Mouse (Mus musculus) lung, postnatal 0 days (tissue): Measurements from ENCODE around the gene Camta1.

Source experiments
- CTCF ChIP-seq: IDR thresholded peaks from 2 replicates; pipeline ENCODE4 v1.5.1; 2016; ENCODE audit warnings: antibody characterized with exemption, mild to moderate bottlenecking
- EP300 ChIP-seq: IDR thresholded peaks from 2 replicates; pipeline ENCODE4 v1.6.1; 2016; ENCODE audit warnings: antibody characterized with exemption, mild to moderate bottlenecking, control low read depth

GRCm38 (mm10) chr4:151152010-151152409 lies 709.7 kb downstream of the Camta1 start:
- TF ChIP-seq CTCF = no peak
- no peak for TF ChIP-seq EP300
